Mouse (Mus musculus) small intestine, adult 2 months (tissue): Measurements from ENCODE around the gene Rxrb.

Experiments
- CTCF ChIP-seq: fragments of 200-500 bp; IDR thresholded peaks from 2 replicates; pipeline ENCODE4 v1.5.1; 2012; ENCODE audit warnings: low read depth, mild to moderate bottlenecking, control low read depth, inconsistent platforms, low read length, moderate library complexity, mixed read lengths; ENCODE audit not compliant: insufficient replicate concordance, insufficient read length; ENCODE audit errors: extremely low read depth
- POLR2A ChIP-seq: fragments of 200-500 bp; IDR thresholded peaks from 2 replicates; pipeline ENCODE4 v1.6.1; 2012; ENCODE audit warnings: low read depth, mild to moderate bottlenecking, control low read depth, inconsistent platforms, low read length, moderate library complexity

- TF ChIP-seq CTCF: peak; percentile 55; the same call in 1 of the 2 replicates
- TF ChIP-seq POLR2A: no peak
These were observed 39.6 kb upstream of the Rxrb start for GRCm38 (mm10) chr17:33991788-33992664.
